Mouse (Mus musculus): ENCODE data around the gene Fkbp5.

- TF ChIP-seq CTCF (IDR thresholded peaks at IDR 0.05; ENCODE audit: insufficient read depth, low read depth, low read length) (no peak), POLR2A (IDR thresholded peaks at IDR 0.05; ENCODE audit: insufficient read depth, low read depth, low read length) (no peak)
Observed at GRCm38 (mm10) chr17:28514555-28514954, 2.8 kb downstream of the Fkbp5 start.

All from olfactory bulb, adult 2 months (tissue).